ENCODE assay signal across 8 mouse cellular contexts in genomic region chr8:46618639-46619320, GRCm38 (mm10). TPM values are rescaled to one million over a fixed set of nuclear protein-coding genes. Genes with fewer than 3 reads are reported as not detected.
A peak's percentile ranks its signal among the peaks of the same experiment; 100 is the strongest.
DNase-seq lines count a peak whose midpoint lies in the region; ATAC-seq and TF ChIP-seq lines count a peak whose summit lies in the region.

No protein-coding gene starts in this region.

- peak overlapping the region; percentile 74 for H3K4me3 ChIP-seq in left cerebral cortex, adult 2 months
- H3K4me3 ChIP-seq in embryonic facial prominence, embryonic 13.5 days: peak overlapping the region; percentile 80
- H3K4me3 ChIP-seq in kidney, embryonic 14.5 days (ENCODE audit: low read length): peak overlapping the region; percentile 80
- peak overlapping the region; percentile 83 for H3K4me3 ChIP-seq in neural tube, embryonic 12.5 days

- no peaks in the 10 kb centered on the region for H3K9me3 ChIP-seq in embryonic facial prominence, embryonic 13.5 days
- H3K9me3 ChIP-seq in kidney, embryonic 14.5 days (ENCODE audit: control insufficient read depth, low read length): no peaks in the 10 kb centered on the region
- no peaks in the 10 kb centered on the region for H3K9me3 ChIP-seq in neural tube, embryonic 12.5 days

- no peaks in the 10 kb centered on the region for H3K27me3 ChIP-seq in embryonic facial prominence, embryonic 13.5 days
- no peaks in the 10 kb centered on the region for H3K27me3 ChIP-seq in kidney, embryonic 14.5 days (ENCODE audit: control insufficient read depth, insufficient read depth, low read length)
- H3K27me3 ChIP-seq in neural tube, embryonic 12.5 days (replicated peaks): no peaks in the 10 kb centered on the region

- H3K9ac ChIP-seq in embryonic facial prominence, embryonic 13.5 days: peak overlapping the region; percentile 91
- peak overlapping the region; percentile 82 for H3K9ac ChIP-seq in kidney, embryonic 14.5 days (ENCODE audit: low read depth, low read length)
- peak overlapping the region; percentile 94 for H3K9ac ChIP-seq in neural tube, embryonic 12.5 days

- H3K4me2 ChIP-seq in embryonic facial prominence, embryonic 13.5 days: peak overlapping the region; percentile 91
- peak overlapping the region; percentile 77 for H3K4me2 ChIP-seq in kidney, embryonic 14.5 days (replicated peaks; ENCODE audit: low read depth, low read length)
- H3K4me2 ChIP-seq in neural tube, embryonic 12.5 days (replicated peaks): peak overlapping the region; percentile 92

- ATAC-seq in embryonic facial prominence, embryonic 13.5 days (ENCODE audit: insufficient number of reproducible peaks, insufficient read depth, low FRiP score, low TSS enrichment, low read depth): no peak
- no peak for ATAC-seq in kidney, embryonic 14.5 days (ENCODE audit: low FRiP score, low TSS enrichment)
- no peak for ATAC-seq in neural tube, embryonic 12.5 days (ENCODE audit: low FRiP score, low read depth)
- no peak for ATAC-seq in erythroid progenitor cell, adult 5-6 weeks (replicated peaks; ENCODE audit: low FRiP score, poor library complexity, severe bottlenecking)

- H3K4me1 ChIP-seq in embryonic facial prominence, embryonic 13.5 days: peaks cover 19% of the 10 kb centered on the region
- H3K4me1 ChIP-seq in kidney, embryonic 14.5 days (ENCODE audit: control insufficient read depth, insufficient read depth, low read length): peaks cover 5% of the 10 kb centered on the region
- peaks cover 7% of the 10 kb centered on the region for H3K4me1 ChIP-seq in neural tube, embryonic 12.5 days

- intact Hi-C loops in left cerebral cortex, adult 2 months (cut with DNase I): loop anchor here (5.0 kb wide), 2 partner anchors 51 to 66 kb away; partner anchors contain the start of gene Cenpu
- intact Hi-C loops in gastrocnemius, postnatal 36 days (cut with DNase I): loop anchor here (5.0 kb wide), 1 partner anchor 61 kb away; no protein-coding TSS in a partner anchor

- no peak for DNase-seq in left cerebral cortex, adult 2 months (ENCODE audit: extremely low spot score in 1 of 2, low spot score in 2 of 2)
- no peak for DNase-seq in left cerebral cortex, adult 8-10 months (ENCODE audit: low spot score in 2 of 2)
- DNase-seq in c-Kit-positive CD71-positive TER-119-positive erythroid progenitor cells, embryonic 14.5 days (ENCODE audit: low spot score): no peak
- no peak for DNase-seq in gastrocnemius, postnatal 36 days

- H3K36me3 ChIP-seq in embryonic facial prominence, embryonic 13.5 days: no peaks in the 10 kb centered on the region
- H3K36me3 ChIP-seq in kidney, embryonic 14.5 days (ENCODE audit: control insufficient read depth, insufficient read depth, low read length): no peaks in the 10 kb centered on the region
- no peaks in the 10 kb centered on the region for H3K36me3 ChIP-seq in neural tube, embryonic 12.5 days

- no peak for TF ChIP-seq CTCF in left cerebral cortex, adult 2 months (IDR thresholded peaks at IDR 0.05)

- H3K27ac ChIP-seq in left cerebral cortex, adult 2 months: no peak overlapping the region
- H3K27ac ChIP-seq in embryonic facial prominence, embryonic 13.5 days: no peak overlapping the region
- no peak overlapping the region for H3K27ac ChIP-seq in kidney, embryonic 14.5 days (ENCODE audit: low read depth, low read length)
- H3K27ac ChIP-seq in neural tube, embryonic 12.5 days: no peak overlapping the region

- WGBS in embryonic facial prominence, embryonic 13.5 days: 1% methylated on average over 10 of the region's 10 CpGs
- 2% methylated on average over 10 of the region's 10 CpGs for WGBS in kidney, embryonic 14.5 days
- WGBS in neural tube, embryonic 12.5 days: 1% methylated on average over 10 of the region's 10 CpGs

RNA-seq across cellular contexts. Expression of gene Casp3, which starts 1.7 kb away (rescaled TPM):
- 10 to 100 TPM; 13.4 to 13.6 TPM for total RNA-seq in left cerebral cortex, adult 2 months (2021)
- 10 to 100 TPM; 12.0 to 15.0 (median 13.5) TPM for total RNA-seq in left cerebral cortex, adult 8-10 months (2022)
- 92.4 and 98.2 TPM in 2 replicates for polyA plus RNA-seq in embryonic facial prominence, embryonic 13.5 days (2015; fragmentation: Nextera tagmentation; extraction: Ambion mirVana)
- 45.9 and 69.4 TPM in 2 replicates for polyA plus RNA-seq in kidney, embryonic 14.5 days (2014; fragmentation: Nextera tagmentation; extraction: Ambion mirVana)
- polyA plus RNA-seq in neural tube, embryonic 12.5 days (2016; fragmentation: Nextera tagmentation; extraction: Ambion mirVana): 190 and 208 TPM in 2 replicates
- total RNA-seq in erythroid progenitor cell, adult 5-6 weeks (2015; ENCODE audit: low replicate concordance): 16.8 and 19.1 TPM in 2 replicates
- 23.0 and 32.5 TPM in 2 replicates for total RNA-seq in erythroid progenitor cell, adult 5-6 weeks (2017; ENCODE audit: low replicate concordance)
- 1 to 10 TPM; 2.4 to 3.0 TPM for total RNA-seq in gastrocnemius, postnatal 36 days (2021)

RNA-seq across cellular contexts. Expression of gene Primpol, which starts 1.8 kb away (rescaled TPM):
- total RNA-seq in left cerebral cortex, adult 2 months (2021): 1 to 10 TPM; 4.6 to 6.1 TPM
- 1 to 10 TPM; 4.5 to 6.3 (median 5.2) TPM for total RNA-seq in left cerebral cortex, adult 8-10 months (2022)
- polyA plus RNA-seq in embryonic facial prominence, embryonic 13.5 days (2015; fragmentation: Nextera tagmentation; extraction: Ambion mirVana): 15.7 and 17.0 TPM in 2 replicates
- 10.6 and 15.1 TPM in 2 replicates for polyA plus RNA-seq in kidney, embryonic 14.5 days (2014; fragmentation: Nextera tagmentation; extraction: Ambion mirVana)
- polyA plus RNA-seq in neural tube, embryonic 12.5 days (2016; fragmentation: Nextera tagmentation; extraction: Ambion mirVana): 9.4 and 10.5 TPM in 2 replicates
- total RNA-seq in erythroid progenitor cell, adult 5-6 weeks (2015; ENCODE audit: low replicate concordance): 15.9 and 20.1 TPM in 2 replicates
- total RNA-seq in erythroid progenitor cell, adult 5-6 weeks (2017; ENCODE audit: low replicate concordance): 5.8 and 71.1 TPM in 2 replicates
- total RNA-seq in gastrocnemius, postnatal 36 days (2021): 1 to 10 TPM in 1 of 2 experiments, under 1 TPM in 1; 0.99 to 1.6 TPM
